Mouse (Mus musculus): ENCODE results near the gene Ccdc12.
"Not testable (repeated sequence)": the region's sequence is repeated elsewhere in the genome, so short reads cannot be mapped to it uniquely, and the experiment has no call there.

Ccdc12 gene

GRCm38 (mm10) chr9:110673107-110673752, 16.9 kb downstream of the Ccdc12 start:
- no peak for DNase-seq (ENCODE audit: low read depth, low spot score)

GRCm38 (mm10) chr9:110676492-110676911, 20.2 kb downstream of the Ccdc12 start:
- DNase-seq (ENCODE audit: low read depth, low spot score): no peak

GRCm38 (mm10) chr9:110678886-110679285, 22.6 kb downstream of the Ccdc12 start:
- no peak for DNase-seq (ENCODE audit: low read depth, low spot score)

GRCm38 (mm10) chr9:110680736-110681507, 24.6 kb downstream of the Ccdc12 start:
- DNase-seq (ENCODE audit: low read depth, low spot score): no peak

GRCm38 (mm10) chr9:110681817-110682216, 25.5 kb downstream of the Ccdc12 start:
- no peak for DNase-seq (ENCODE audit: low read depth, low spot score)

- no peak for DNase-seq (ENCODE audit: low read depth, low spot score)
Observed at GRCm38 (mm10) chr9:110682255-110682654, 26.0 kb downstream of the Ccdc12 start.

- DNase-seq (ENCODE audit: low read depth, low spot score): not testable (repeated sequence)
Observed at GRCm38 (mm10) chr9:110682697-110683096, 26.4 kb downstream of the Ccdc12 start.

- no peak for DNase-seq (ENCODE audit: low read depth, low spot score)
Observed at GRCm38 (mm10) chr9:110683574-110684099, 27.3 kb downstream of the Ccdc12 start.

GRCm38 (mm10) chr9:110684100-110684831, 28.0 kb downstream of the Ccdc12 start:
- no peak for DNase-seq (ENCODE audit: low read depth, low spot score)

- no peak for DNase-seq (ENCODE audit: low read depth, low spot score)
Observed at GRCm38 (mm10) chr9:110685187-110685586, 28.9 kb downstream of the Ccdc12 start.

- DNase-seq (ENCODE audit: low read depth, low spot score): no peak
Observed at GRCm38 (mm10) chr9:110685591-110685990, 29.3 kb downstream of the Ccdc12 start.

- no peak for DNase-seq (ENCODE audit: low read depth, low spot score)
Observed at GRCm38 (mm10) chr9:110686472-110686871, 30.2 kb downstream of the Ccdc12 start.

- DNase-seq (ENCODE audit: low read depth, low spot score): no peak
Observed at GRCm38 (mm10) chr9:110687061-110687460, 30.8 kb downstream of the Ccdc12 start.

- DNase-seq (ENCODE audit: low read depth, low spot score): no peak
Observed at GRCm38 (mm10) chr9:110687846-110688245, 31.5 kb downstream of the Ccdc12 start.

GRCm38 (mm10) chr9:110689261-110689779, 33.0 kb downstream of the Ccdc12 start:
- no peak for DNase-seq (ENCODE audit: low read depth, low spot score)

GRCm38 (mm10) chr9:110695165-110695755, 39.0 kb downstream of the Ccdc12 start:
- DNase-seq (ENCODE audit: low read depth, low spot score): no peak

- no peak for DNase-seq (ENCODE audit: low read depth, low spot score)
Observed at GRCm38 (mm10) chr9:110696427-110696826, 40.1 kb downstream of the Ccdc12 start.

- DNase-seq (ENCODE audit: low read depth, low spot score): no peak
Observed at GRCm38 (mm10) chr9:110697465-110697864, 41.2 kb downstream of the Ccdc12 start.

GRCm38 (mm10) chr9:110699574-110699973, 43.3 kb downstream of the Ccdc12 start:
- no peak for DNase-seq (ENCODE audit: low read depth, low spot score)

GRCm38 (mm10) chr9:110701114-110702032, 45.1 kb downstream of the Ccdc12 start:
- no peak for DNase-seq (ENCODE audit: low read depth, low spot score)
